Mouse (Mus musculus) gastrocnemius, postnatal 25 days (tissue): ENCODE data around the gene Olfr1358. TPM values are rescaled to one million over a fixed set of nuclear protein-coding genes. Genes with fewer than 3 reads are reported as not detected.

Experiments
- DNase-seq: peaks from one replicate; pipeline ENCODE4 v3.0.0; 2022
- microRNA-seq, 2 experiments: library from miRNA; unstranded; fragments of <30 nt; microRNA quantifications; one replicate each; pipeline ENCODE4 v1.2.0; 2021; ENCODE audit warnings: borderline replicate concordance in 2 of 2
- total RNA-seq, 2 experiments: library from RNA; stranded (reverse); gene quantifications; 1 replicate in 1 of 2; 2 replicates in 1 of 2; pipeline ENCODE4 v1.2.3; 2021

The Olfr1358 gene
- total RNA-seq, 2 experiments from 2014 or later = not detected

DNA sequence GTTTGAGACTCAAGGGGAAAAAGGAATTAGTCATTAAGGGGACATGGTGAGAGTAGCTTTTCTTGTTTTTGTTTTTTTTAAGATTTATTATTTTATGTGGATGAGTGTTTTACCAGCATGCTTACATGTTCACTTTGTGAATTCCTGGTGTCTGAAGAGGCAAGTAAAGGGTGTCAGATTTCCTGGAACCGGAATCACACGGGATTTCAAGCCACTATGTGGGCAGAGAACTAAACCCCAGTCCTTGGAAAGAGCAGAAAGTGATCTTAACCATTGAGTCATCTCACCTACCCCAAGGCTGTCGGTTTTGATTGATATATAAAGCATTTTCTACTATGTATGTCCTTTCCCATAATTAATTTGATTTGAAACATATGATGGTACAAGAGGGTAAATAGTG lies 52.5 kb downstream of the Olfr1358 start:
- no peak for DNase-seq

Small RNA genes within 50 kb of the gene (microRNA-seq; reads per million reads assigned to microRNA genes)
- 0 reads per million in 2 experiments for gene Gm27541

Other genes with a start within 250 kb of the Olfr1358 start
- gene Agpat3, start 164.9 kb upstream of the Olfr1358 start, total RNA-seq = 100 to 1,000 TPM; 120 to 123 TPM
- gene Rrp1, start 104.4 kb upstream of the Olfr1358 start, total RNA-seq = 10 to 100 TPM; 58.8 to 62.0 TPM
- 10 to 100 TPM; 12.5 to 17.1 TPM for gene Cstb, start 91.8 kb upstream of the Olfr1358 start, total RNA-seq
- gene Pdxk, start 52.5 kb upstream of the Olfr1358 start, total RNA-seq = 1 to 10 TPM; 7.6 to 7.7 TPM
- gene Ilvbl, start 56.9 kb downstream of the Olfr1358 start, total RNA-seq = 10 to 100 TPM; 10.0 to 13.4 TPM
- gene Syde1, start 74.5 kb downstream of the Olfr1358 start, total RNA-seq = 1 to 10 TPM; 3.8 to 5.2 TPM
- gene Olfr1357, start 100.6 kb downstream of the Olfr1358 start, total RNA-seq = not detected
- not detected for gene Casp14, start 200.9 kb downstream of the Olfr1358 start, total RNA-seq
- gene Ccdc105, start 235.6 kb downstream of the Olfr1358 start, total RNA-seq = not detected